Mouse (Mus musculus): Measurements from ENCODE around the gene Dapp1.

- no peak for TF ChIP-seq POLR2A (IDR thresholded peaks at IDR 0.05; ENCODE audit: insufficient read depth, low read length)
- TF ChIP-seq CTCF (IDR thresholded peaks at IDR 0.05; ENCODE audit: low read depth, low read length), result no peak
- no peak for TF ChIP-seq EP300 (IDR thresholded peaks at IDR 0.05; ENCODE audit: insufficient read depth, low read depth, low read length)
These were observed 18.0 kb upstream of the Dapp1 start for GRCm38 (mm10) chr3:137999224-137999790.

Data from ES-Bruce4 (cell line).